Mouse (Mus musculus) ES-E14 (cell line): ENCODE results near the gene Rassf2. TPM values are rescaled to one million over a fixed set of nuclear protein-coding genes. Genes with fewer than 3 reads are reported as not detected.

ENCODE experiments used
- DNase-seq: peaks from one replicate; pipeline ENCODE4 v3.0.0-alpha.2; 2013; ENCODE audit warnings: low read depth, low spot score
- H3K27ac ChIP-seq: 2 replicates; pipeline ENCODE4 v1.5.1; 2012; ENCODE audit warnings: low read depth, mild to moderate bottlenecking, low read length, moderate library complexity, mixed read lengths; ENCODE audit not compliant: poor library complexity, insufficient read depth, severe bottlenecking
- H3K36me3 ChIP-seq: 2 replicates; pipeline ENCODE4 v1.6.1; 2012; ENCODE audit warnings: mild to moderate bottlenecking, low read length, moderate library complexity, mixed read lengths; ENCODE audit not compliant: control insufficient read depth, poor library complexity, insufficient read depth, severe bottlenecking
- H3K4me1 ChIP-seq, 2 experiments: fragments of 150-350 bp in 1 of 2; sonication (generic) in 1 of 2; 2 replicates each; pipeline ENCODE4 v1.6.1; 2012; ENCODE audit warnings: low read length in 2 of 2, mild to moderate bottlenecking in 1 of 2, mixed read lengths in 1 of 2; ENCODE audit not compliant: control insufficient read depth in 2 of 2, insufficient read depth in 2 of 2, poor library complexity in 1 of 2
- H3K4me3 ChIP-seq, 2 experiments: fragments of 150-350 bp in 1 of 2; sonication (generic) in 1 of 2; 2 replicates each; pipeline ENCODE4 v1.5.1; 2012; ENCODE audit warnings: low read length in 2 of 2, low read depth in 1 of 2, mild to moderate bottlenecking in 1 of 2, mixed read lengths in 1 of 2; ENCODE audit not compliant: insufficient read depth in 1 of 2, poor library complexity in 1 of 2, severe bottlenecking in 1 of 2
- H3K9ac ChIP-seq: 2 replicates; pipeline ENCODE4 v1.6.1; 2012; ENCODE audit warnings: low read depth, mild to moderate bottlenecking, low read length, mixed read lengths; ENCODE audit not compliant: poor library complexity, insufficient read depth, severe bottlenecking
- H3K9me3 ChIP-seq: fragments of 150-350 bp; sonication (generic); 2 replicates; pipeline ENCODE4 v1.6.1; 2012; ENCODE audit warnings: low read depth, mild to moderate bottlenecking, low read length; ENCODE audit not compliant: control insufficient read depth, insufficient read depth
- CHD2 ChIP-seq: IDR thresholded peaks from 2 replicates; pipeline ENCODE4 v1.6.1; 2014; ENCODE audit warnings: mild to moderate bottlenecking, low read depth, low read length, inconsistent platforms
- HCFC1 ChIP-seq: IDR thresholded peaks from 2 replicates; pipeline ENCODE4 v1.6.1; 2012; ENCODE audit warnings: low read length, inconsistent platforms, borderline replicate concordance; ENCODE audit not compliant: insufficient read depth
- MAFK ChIP-seq: IDR thresholded peaks from 2 replicates; pipeline ENCODE4 v1.6.1; 2014; ENCODE audit warnings: mild to moderate bottlenecking, low read depth, low read length, inconsistent platforms; ENCODE audit not compliant: insufficient read depth
- ZC3H11A ChIP-seq: IDR thresholded peaks from 2 replicates; pipeline ENCODE4 v1.6.1; 2012; ENCODE audit warnings: low read depth, mild to moderate bottlenecking, inconsistent platforms, low read length, borderline replicate concordance
- ZNF384 ChIP-seq: IDR thresholded peaks from 2 replicates; pipeline ENCODE4 v1.6.1; 2012; ENCODE audit warnings: low read depth, low read length, inconsistent platforms
- in situ Hi-C, 2 experiments: fragments of 600-800 bp; cut with MboI; formaldehyde crosslinking; loops; one replicate each; pipeline ENCODE4 v1.15.1; 2025; ENCODE audit warnings: low sequenced_read_pairs in 2 of 2, inconsistent platforms in 1 of 2; ENCODE audit not compliant: unreplicated experiment in 2 of 2
- total RNA-seq: library from RNA; depleted of rRNA; stranded (reverse); fragments of 300-350 nt; gene quantifications from 2 replicates; pipeline ENCODE4 v1.2.3, GENCODE M21; 2012

Gene Rassf2
- total RNA-seq, 1 experiment: 2.2 TPM

- H3K9me3 ChIP-seq: no peaks in the 10 kb centered on the region
- H3K4me1 ChIP-seq: peaks cover 3 to 14% of the 10 kb centered on the region in 2 experiments; a peak in 3 of 4 replicates
- H3K4me3 ChIP-seq: no peak overlapping the region
- in situ Hi-C loops: no loop called here
- DNase-seq: no peak
- H3K27ac ChIP-seq: no peak overlapping the region
- no peak for TF ChIP-seq HCFC1
- no peak for TF ChIP-seq MAFK
- no peak for TF ChIP-seq ZC3H11A
- TF ChIP-seq CHD2: no peak
- no peak for TF ChIP-seq ZNF384
- H3K9ac ChIP-seq: no peak overlapping the region
- H3K36me3 ChIP-seq: no peaks in the 10 kb centered on the region
Measured at GRCm38 (mm10) chr2:132043101-132043621, 13.1 kb upstream of the Rassf2 start.

GRCm38 (mm10) chr2:132039894-132040293, 9.8 kb upstream of the Rassf2 start:
- in situ Hi-C loops: no loop called here
- Histone ChIP-seq H3K9me3 (no peaks in the 10 kb centered on the region), H3K9ac (no peak overlapping the region), H3K36me3 (no peaks in the 10 kb centered on the region), H3K4me3 (no peak overlapping the region), H3K4me1 (peaks cover 0 to 14% of the 10 kb centered on the region in 2 experiments; a peak in 3 of 4 replicates), H3K27ac (no peak overlapping the region)
- DNase-seq: no peak
- TF ChIP-seq ZC3H11A (no peak), MAFK (no peak), CHD2 (no peak), HCFC1 (no peak), ZNF384 (no peak)

GRCm38 (mm10) chr2:132036326-132036725, 6.3 kb upstream of the Rassf2 start:
- H3K9ac ChIP-seq: no peak overlapping the region
- in situ Hi-C loops: no loop called here
- no peaks in the 10 kb centered on the region for H3K36me3 ChIP-seq
- H3K4me1 ChIP-seq: peaks cover under 1 to 9% of the 10 kb centered on the region in 2 experiments; a peak in 1 of 4 replicates
- DNase-seq: no peak
- TF ChIP-seq CHD2 (no peak), ZNF384 (no peak)
- H3K4me3 ChIP-seq: no peak overlapping the region
- no peak overlapping the region for H3K27ac ChIP-seq
- H3K9me3 ChIP-seq: no peaks in the 10 kb centered on the region

- DNase-seq: no peak
- Histone ChIP-seq H3K36me3 (no peaks in the 10 kb centered on the region), H3K27ac (no peak overlapping the region), H3K4me1 (peaks cover 4 to 11% of the 10 kb centered on the region in 2 experiments; a peak in 2 of 4 replicates), H3K4me3 (no peak overlapping the region), H3K9ac (no peak overlapping the region), H3K9me3 (no peaks in the 10 kb centered on the region)
- in situ Hi-C loops: no loop called here
- no peak for TF ChIP-seq CHD2
- TF ChIP-seq ZNF384: no peak
- no peak for TF ChIP-seq MAFK
- no peak for TF ChIP-seq HCFC1
- TF ChIP-seq ZC3H11A: no peak
Measured at GRCm38 (mm10) chr2:132035470-132035835, 5.4 kb upstream of the Rassf2 start.
